Mouse (Mus musculus): ENCODE results near the gene Ppie. TPM values are rescaled to one million over a fixed set of nuclear protein-coding genes. Genes with fewer than 3 reads are reported as not detected.
A peak's percentile ranks its signal among the peaks of the same experiment; 100 is the strongest.
"Not testable (repeated sequence)": the region's sequence is repeated elsewhere in the genome, so short reads cannot be mapped to it uniquely, and the experiment has no call there.

Gene Ppie
- 10 to 100 TPM; 33.5 to 35.2 TPM for total RNA-seq (2021)

DNA sequence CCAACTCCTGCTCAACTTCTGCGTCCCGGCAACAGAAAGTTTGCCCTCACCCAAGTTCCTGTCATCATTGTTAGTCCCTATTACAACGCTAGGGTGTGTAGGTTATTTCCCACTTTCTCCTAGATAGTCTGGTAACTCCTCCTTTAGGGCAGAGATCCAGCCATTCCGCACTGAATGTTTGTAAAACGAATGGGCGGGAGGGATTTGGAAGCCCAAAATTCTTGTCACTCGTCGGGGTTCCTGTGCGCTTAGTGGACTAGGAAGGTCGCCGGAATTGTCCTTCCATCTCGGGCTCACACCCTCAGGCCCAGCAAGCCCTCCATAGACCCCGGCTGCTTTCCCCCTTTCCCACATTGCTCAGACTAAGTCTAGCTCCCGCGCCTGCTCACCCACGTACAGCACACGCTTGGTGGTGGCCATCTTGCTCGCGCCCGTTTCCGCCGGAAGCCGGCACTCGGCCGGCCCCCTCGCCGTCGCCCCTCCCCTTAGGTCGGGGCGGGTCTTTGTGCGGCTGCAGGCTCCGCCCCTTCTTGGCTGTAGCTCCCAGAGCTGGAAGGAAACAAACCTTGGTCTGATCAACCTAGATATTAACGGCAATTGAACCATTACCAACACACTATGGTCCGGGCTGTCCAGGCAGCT is at the start of gene Ppie:
TSS of gene Ppie (minus strand) at position 439 of the 642 bp plus-strand sequence.
- peak; percentile 85 for DNase-seq

DNA sequence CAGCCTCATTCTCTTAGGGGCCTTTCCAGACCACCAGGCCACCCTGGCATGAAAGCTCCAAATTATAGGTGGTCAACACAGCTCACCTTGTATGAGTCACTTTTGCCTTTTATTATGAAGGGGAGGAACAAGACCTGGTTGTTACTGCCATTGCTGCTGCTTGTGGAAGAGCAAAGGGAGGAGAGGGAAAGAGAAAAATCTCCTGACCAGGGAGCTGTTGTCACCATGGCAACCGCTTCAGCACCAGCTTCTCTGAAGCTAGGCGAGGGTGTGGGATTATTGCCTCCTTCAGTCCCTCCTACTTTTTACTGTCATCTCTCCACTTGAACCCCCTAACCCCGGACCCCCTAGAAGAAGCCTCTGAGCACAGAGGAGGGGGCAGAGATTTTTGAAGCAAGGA is 45.1 kb upstream of the Ppie start:
- no peak for DNase-seq

DNA sequence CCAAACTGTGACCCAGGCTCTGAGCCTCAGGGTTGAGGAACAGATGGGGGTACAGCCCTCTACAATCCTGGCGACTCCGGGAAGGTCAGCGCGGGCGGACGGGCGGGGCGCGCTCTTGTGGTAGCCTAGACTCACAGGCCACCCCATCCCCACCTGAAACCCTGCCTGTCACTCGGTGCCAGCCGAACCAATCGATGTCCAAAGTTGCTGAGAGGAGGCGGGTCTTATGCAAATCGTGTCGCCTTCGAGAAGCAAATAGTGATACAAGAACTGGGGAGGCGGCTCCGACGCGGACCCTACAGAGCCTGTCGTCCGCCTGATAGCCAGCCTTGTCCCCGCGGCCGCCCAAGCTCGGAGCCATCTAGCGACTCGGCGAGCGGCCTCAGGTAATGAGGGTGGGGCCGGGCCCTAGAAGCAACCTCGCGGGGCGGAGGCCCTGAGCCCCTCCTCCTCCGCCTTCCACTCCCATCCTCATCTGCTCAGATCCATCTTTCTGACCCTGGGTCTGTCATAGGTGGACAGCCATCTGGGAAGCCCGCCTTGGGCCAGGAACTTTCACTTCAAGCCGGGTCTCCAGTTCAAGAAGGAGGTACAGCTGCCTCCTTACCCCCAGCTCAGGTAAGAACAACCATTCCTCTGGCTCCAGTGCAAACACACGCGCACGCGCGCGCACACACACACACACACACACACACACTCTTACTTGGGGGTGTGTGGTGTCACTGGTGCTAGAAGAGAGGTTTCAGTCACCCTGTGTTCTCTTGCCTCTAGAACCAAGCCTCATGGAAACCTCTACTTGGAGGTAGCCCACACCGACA is 43.7 kb upstream of the Ppie start:
- peak; percentile 79 for DNase-seq

DNA sequence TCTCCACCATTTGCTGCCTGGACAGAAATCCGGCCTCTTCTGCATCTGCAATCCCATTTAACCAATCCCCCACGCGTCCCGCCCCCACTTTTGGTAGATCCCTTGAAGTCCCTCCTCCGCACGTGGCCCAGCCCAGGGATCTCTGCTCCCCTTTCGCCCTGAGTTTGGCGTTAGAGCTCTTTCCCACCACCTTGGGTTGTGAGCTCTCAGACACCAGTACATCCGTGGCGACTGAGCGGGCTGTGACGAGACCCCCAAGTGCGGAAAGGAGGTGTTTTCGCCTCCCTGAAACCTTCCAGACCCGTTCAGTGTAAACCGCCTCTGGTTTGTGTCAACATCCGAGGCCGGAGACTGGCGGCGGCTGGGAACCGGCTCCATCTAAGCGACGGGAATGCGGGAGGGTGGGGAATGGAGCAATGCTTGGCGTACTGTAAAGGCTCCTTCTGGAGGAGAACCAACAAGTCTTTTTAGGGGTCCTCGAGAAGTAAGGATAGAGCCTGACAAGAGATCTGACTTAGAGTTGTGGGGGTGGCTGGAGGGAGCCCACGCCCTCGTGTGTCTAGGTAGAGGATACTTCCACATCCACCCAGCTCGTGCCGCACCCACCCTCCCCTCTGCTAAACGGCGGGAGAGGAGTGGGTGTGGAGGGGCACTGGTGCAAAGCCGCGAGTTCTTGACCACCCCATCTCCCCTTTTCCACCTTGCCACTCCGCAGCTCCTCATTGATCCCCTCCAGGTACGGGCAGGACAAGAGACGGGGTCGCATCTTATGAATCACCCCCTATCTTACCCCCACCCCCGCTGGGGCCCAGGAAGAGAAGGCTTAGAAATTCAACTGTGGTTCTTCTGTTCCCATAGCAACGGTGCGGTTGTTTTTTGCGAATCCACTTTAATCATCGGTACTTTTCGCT is 42.8 kb upstream of the Ppie start, which contains the start of gene Hpcal4:
TSS of gene Hpcal4 (plus strand) at position 900 of the 911 bp plus-strand sequence.
- DNase-seq, result peak; percentile 30

DNA sequence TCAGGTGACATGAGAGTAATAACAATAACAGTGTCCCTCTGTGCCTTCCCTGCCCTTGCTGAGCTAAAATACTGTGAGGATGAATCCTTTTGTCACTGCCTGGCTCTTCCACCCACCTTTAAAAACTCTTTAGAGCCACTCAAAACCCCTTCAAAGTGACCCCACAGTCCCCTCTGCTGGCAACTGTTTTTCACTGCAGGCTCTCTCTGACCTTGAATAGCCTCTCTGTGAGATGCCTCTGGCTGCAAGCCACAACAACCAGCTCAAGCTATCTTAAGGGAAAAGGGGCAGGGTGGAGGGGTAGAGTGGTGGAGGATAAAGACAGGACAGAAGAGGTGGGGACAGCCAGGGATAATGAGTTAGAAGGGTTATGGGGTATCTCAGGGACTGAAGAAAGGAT is 32.1 kb upstream of the Ppie start:
- peak; percentile 62 for DNase-seq

DNA sequence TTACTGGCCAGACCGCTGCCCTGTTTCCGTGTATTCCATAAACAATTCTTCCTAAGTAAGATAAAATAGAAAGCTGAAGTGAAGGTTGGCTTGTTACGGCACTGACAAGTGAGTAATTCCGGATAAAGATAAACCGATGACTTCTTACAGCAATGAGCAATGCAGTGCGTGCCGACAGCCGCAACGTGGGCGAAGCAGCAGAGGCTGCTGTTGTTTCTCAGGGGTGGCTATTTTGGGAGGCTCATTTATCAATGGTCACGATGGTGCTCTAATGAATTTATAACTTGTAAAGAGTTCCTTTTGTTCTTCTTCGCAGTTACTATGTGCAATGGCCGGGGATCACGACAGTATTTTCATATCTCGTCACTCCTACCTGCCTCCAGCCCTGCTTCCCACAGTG is 24.4 kb upstream of the Ppie start:
- DNase-seq, result peak; percentile 22

DNA sequence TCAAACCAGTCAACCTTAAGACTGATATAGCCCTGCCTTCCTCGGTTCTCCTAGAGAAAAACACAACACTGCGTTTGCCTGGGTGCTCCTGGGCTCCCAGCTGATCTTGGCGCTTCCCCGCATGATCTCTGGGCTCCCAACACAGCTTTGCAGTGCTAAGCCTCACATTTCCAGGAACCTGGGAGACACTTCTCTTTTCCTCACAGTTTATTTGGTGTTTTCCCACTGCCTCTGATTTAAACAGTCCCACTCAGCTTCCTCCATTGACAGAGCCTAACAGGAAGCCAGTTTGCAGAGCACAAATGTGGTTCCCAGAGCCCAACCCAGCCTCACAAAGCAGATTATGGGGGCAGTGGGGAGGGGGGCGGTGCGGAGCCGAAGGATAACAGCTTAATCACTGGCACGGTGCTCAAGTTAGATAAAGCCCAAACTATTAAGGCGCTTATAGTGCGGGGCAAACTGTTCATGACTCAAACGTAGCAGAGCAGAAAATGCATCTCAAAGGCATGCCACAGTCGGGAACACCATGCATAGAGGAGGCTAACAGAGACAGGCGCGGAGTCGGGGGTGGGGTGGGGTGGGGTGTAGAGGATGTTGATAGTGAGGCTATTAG is 22.7 kb upstream of the Ppie start:
- no peak for DNase-seq

DNA sequence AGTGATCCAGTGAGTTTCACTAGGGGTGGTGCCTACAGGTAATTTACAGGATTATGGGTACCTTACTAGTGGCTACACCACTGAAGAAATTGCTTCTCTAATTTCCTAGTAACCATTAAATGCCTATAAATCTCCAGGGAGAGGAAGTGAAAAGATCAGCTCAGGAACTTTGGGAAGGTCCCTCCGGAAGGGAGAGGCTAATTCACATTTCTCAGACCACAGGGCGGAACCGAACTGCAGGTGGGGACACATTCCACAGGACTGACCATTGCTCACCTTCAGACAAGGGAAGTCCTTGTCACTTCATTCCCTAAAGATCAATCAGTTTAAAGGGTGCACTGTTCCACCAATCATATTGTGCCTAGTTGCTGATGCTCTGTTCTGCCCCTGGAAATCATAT is 21.5 kb upstream of the Ppie start:
- DNase-seq, result not testable (repeated sequence)

DNA sequence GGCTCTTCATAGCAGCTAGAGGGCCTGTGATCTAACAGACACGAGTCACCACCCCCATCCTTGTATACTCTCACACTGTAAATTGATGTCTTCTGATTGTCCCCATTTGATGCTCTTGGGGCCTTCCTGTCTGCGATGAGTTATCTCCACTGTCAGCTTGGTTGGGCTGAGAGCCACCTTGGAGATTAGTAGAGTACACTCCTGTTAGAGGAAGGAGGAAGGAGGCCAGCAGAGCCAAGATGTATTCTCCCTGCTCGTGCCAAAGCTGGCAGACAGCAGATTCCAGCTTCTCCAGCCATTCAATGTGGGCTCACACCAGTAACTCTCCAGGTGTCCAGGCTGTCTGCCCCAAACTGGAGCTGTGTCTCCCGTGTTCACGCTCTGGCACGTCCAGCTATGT is 20.8 kb upstream of the Ppie start:
- no peak for DNase-seq

DNA sequence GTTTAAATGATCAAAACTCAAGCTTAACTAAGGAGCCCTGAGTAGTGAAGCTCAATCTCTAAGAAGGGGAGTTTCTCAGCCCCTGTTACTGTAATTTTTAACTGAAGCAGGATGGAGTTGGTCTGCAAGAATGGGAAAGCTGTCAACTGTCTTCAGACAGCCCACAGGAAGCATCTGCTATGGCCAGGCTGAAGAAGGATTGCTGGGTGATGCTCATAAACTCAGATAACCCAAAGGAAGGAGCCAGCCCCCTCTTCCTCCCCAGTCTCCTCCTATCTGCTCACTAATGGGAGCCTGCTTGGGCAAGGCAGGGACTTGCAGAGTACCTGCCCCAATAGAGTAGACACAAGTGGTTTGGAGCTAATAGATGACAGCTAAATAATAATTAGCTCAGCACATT is 16.1 kb upstream of the Ppie start:
- DNase-seq, result no peak

DNA sequence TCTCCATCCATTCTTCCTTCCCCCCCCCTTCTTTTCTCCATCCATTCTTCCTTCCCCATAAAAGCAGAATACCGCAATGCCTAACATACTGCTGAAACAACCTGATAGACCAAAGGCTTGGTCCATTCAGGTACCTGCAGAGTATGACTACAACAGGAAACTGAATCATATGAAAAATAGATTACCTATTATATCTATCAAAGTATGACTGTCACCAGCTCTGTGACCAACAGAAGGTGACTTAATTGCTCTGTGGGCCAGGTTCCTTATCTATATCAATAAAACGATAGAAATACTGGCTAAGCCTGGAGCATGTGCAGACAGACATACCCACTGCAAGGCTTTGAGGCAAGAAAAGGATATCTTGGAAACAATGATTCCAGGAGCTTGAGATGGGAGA is 15.7 kb upstream of the Ppie start:
- DNase-seq, result no peak

DNA sequence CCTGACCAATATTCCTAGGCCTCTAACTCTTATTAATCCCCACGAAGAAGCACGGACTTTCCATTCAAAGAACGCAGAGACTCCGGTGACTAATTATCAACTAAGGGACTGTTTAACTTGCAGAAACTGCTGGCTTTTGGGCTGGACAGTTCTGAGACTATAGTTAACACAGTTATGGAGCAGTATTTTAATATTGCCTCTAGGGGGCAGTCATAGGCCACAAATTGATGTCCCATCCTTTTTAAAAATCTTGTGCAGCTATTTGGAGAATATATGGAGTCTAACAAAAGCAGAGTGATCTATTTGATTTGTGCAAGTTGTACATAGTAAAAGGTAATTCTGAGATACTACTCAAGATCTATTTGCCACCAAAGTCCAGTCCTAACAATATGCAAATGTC is 15.3 kb upstream of the Ppie start:
- DNase-seq, result peak; percentile 27

DNA sequence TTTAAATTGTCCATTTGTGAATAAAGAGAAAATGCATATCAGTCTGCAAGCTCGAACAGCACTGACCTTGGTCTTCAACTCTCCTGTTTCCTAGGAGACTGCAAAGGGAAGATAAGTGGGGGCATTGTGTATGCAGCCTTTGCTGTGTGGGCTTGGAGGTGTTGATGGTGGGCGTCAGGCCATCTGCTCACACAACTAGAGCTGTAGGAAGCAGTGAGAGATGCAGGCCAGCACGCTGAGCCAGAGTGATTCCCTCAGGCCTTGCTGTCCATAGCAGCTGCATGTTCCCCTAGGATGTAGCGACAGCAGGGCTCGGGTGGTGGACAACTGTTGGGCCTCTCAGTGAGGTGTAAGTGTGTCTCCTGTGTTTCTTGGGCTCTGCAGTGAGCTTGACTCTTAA is 13.2 kb upstream of the Ppie start:
- no peak for DNase-seq

DNA sequence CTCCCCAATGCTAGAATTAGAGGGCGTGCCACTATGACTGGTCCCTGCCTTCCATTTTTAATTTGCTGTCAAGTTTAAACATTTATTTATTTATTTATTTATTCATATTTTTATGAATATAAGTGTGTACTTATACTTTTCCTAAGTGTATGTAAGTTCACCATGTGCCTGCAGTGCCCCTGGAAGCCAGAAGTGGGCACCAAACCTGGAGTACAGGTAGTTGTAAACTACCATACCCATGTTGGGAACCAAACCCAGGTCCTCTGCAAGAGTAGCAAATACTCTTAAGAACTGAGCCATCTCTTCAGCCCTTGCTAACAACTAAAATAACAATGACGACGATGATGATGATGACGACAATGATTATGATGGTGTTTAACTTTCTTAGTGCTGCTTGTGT is 12.3 kb upstream of the Ppie start:
- no peak for DNase-seq

DNA sequence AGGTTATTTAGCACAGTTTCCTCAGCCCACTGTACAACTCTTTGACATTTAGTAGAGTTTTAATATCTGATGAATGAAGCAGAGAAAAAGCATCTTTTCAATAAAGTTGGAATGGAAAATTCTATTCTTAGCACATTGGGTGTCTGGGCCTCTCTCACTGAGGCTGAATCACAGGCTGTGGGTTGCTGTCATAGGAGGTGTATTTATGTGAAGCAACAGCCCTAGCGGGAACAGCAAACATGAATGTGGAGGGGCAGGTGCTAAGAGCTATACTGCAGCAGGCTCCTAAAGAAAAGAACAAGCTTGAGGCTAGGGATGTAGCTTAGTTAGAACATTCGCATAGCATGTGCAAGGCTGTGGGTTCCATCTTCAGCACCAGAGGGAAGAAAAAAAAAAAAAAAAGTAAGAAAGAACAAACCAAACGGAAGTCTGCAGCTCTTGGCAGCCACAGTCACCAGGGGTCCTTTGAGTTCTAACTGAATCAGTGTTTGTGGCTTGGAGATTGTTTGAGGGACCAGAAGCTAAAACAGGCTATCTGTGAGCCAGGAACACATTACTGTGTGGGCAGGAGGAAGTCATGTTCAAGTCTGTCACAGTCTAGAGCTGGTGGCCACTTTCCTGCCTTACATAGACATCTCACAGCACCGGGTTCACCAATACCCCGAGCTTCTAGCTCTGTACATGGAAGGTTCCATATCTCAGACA is 7.8 kb upstream of the Ppie start:
- no peak for DNase-seq

DNA sequence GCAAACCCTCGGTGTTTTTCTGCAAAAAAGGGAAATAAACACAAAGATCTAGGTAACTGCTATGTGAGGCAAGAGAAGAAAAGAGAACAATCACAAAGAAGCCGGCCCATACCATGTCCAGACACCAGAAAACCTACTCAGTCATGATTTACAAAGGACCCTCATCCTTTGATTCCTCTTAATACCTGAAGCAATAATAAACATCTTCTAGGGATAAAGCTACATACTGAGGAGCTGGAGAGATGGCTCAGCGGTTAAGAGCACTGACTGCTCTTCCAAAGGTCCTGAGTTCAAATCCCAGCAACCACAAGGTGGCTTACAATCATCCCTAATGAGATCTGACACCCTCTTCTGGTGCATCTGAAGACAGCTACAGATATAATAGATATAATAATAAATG is 2.2 kb downstream of the Ppie start:
- DNase-seq, result no peak

DNA sequence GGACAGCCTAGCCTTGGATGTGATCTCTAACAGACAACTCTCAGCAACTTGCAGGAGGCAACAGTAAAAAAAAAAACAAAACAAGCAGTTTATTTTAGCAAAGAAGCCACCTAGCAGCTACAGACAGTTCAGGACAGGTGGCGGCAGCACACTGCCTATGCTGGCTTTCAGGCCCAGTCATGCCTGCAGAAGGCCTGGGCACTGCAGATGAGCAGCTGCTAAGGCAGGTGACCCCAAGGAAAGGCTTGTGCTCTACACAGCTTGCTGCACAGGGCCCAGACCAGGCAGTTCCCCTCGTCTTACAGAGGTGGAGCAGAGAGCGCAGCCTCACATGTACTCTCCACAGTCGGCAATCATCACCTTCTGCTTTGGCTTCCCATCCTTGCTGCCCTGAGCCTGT is 12.7 kb downstream of the Ppie start:
- no peak for DNase-seq

DNA sequence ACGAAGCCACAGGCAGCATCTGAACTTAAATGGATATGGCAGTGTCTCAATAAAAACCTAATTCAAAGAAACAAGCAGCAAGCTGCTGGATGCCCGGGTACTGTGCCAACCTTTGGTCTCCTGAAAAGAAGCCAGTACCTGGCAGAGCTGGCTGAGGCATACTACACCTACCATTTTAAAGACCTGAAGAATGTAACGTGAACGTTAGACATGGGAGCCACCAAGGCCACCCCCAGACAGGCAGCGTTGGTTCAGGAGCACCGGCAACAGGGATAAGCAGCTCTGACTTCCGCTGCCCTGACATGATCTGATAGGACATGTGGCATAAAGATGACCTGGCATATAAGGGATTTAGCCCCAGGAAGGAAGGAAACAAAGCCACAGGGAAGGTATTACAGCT is 13.1 kb downstream of the Ppie start:
- DNase-seq, result no peak

DNA sequence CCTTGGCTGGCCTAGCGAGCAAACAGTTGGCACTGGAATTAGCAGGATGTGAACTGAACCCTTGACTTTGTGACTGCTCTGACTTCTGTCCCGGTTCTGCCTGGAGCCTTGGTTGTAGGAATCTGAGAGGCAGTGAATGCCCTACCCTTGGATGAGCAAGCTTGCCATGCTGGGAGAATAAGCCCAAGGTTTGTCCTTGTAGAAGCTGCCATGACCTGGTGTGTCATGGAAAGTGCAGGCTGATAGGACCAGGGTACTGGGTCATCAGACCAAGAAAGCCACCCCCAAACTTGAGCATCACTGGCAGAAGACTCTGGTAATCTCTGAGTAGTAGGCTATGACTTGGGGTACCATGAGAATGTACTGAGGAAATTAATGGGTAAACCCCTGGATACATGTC is 18.5 kb downstream of the Ppie start:
- DNase-seq, result no peak

DNA sequence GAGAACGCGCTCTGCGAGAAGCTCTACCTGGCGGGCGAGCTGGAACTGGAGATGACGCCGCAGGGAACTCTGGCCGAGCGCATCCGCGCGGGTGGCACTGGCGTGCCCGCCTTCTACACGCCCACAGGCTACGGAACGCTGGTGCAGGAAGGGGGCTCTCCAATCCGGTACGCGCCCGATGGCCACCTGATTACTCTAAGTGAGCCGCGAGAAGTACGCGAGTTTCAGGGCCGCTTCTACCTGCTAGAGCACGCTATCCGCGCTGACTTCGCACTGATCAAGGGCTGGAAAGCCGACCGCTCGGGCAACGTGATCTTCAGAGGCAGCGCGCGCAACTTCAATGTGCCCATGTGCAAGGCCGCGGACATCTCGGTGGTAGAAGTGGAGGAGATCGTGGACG is 23.1 kb downstream of the Ppie start:
- not testable (repeated sequence) for DNase-seq

DNA sequence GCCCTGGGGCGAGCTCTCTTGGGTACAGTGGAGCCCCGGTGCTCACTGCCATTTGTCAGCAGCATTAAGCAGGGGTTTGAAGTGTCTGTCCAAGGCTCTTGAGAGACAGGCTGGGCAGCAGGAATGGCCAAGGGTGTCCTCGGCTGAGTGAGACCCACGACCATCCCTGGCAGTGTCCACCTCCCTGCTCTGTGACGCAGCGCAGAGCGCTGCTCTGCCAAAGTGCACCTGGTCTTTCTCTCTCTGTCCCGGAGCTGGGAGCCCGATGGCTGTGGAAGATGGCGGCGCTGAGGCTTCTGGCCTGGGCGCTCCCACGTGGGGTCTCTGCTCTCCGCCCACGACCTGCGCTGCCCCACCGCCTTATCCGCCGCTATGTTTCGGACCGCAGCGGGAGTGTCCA is 23.7 kb downstream of the Ppie start, which contains the start of gene Oxct2b:
TSS of gene Oxct2b (plus strand) at position 256 of the 400 bp plus-strand sequence.
- no peak for DNase-seq

DNA sequence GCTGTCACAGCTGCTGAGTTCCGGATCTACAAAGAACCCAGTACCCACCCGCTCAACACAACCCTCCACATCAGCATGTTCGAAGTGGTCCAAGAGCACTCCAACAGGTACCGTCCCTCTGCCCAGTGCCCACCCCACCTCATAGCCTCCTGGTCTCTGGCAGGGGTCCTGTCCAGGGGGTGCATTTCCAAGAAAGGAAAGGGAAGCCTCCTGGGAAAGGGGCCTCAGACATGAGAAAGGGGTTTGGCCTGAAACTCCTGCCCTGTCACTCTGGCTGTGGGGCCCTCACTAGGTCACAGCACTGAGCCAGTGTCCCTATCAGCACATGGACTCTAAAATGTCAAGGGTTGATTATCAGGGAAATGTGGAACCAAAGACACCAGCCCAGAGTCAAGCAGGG is 25.1 kb downstream of the Ppie start:
- not testable (repeated sequence) for DNase-seq

All from heart, postnatal 4 days (tissue).